Mouse (Mus musculus): ENCODE measurements around the gene Thap3. TPM values are rescaled to one million over a fixed set of nuclear protein-coding genes. Genes with fewer than 3 reads are reported as not detected.
A peak's percentile ranks its signal among the peaks of the same experiment; 100 is the strongest.

Thap3 gene
- total RNA-seq, 2 experiments from 2014 or later: 34.1 to 34.4 TPM

- DNase-seq: peak; percentile 78
Measured at GRCm38 (mm10) chr4:152009076-152010051, 20.6 kb upstream of the Thap3 start.

- DNase-seq: peak; percentile 94
Measured at GRCm38 (mm10) chr4:152008622-152009075, 19.9 kb upstream of the Thap3 start, which contains the start of gene Klhl21. Klhl21 (plus strand) TSS chr4:152008803.

GRCm38 (mm10) chr4:152008148-152008500 lies 19.3 kb upstream of the Thap3 start:
- no peak for DNase-seq

- DNase-seq: no peak
Measured at GRCm38 (mm10) chr4:152007481-152008147, 18.8 kb upstream of the Thap3 start.

- DNase-seq: no peak
Measured at GRCm38 (mm10) chr4:152006812-152007211, 18.0 kb upstream of the Thap3 start.

DNA sequence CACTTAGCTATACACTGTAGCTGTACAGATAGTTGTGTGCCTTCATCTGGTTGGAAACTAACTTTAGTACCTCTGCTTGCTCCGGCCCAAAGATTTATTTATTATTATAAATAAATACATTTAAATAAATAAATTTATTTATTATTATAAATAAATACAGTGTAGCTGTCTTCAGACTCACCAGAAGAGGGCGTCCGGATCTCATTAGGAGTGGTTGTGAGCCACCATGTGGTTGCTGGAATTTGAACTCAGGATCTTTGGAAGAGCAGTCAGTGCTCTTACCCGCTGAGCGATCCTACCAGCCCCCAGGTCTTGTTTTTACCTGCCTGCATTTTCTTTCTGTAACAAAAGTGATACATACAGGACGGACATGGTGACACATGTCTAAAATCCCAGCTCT lies 17.3 kb upstream of the Thap3 start:
- no peak for DNase-seq

DNA sequence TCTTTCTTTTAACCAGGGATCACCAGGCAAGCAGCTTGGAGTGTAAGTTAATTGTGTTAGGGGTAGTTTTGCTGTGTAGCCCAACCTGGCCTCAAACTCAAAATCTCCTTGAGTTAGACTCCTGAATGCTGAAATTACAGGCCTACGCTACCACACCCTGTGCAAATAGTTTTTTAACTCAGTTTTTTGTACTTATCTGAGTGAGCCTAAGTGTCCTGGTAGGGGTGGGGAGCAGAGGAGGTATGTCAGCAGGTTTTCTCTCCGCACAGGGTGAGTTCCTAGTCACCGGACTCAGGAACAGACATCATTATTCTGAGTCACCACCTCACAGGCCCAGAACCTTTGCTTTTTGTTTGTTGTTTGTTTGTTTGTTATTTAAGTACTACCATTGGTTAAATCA lies 13.3 kb upstream of the Thap3 start:
- DNase-seq: no peak

- no peak for DNase-seq
Measured at GRCm38 (mm10) chr4:152001335-152001734, 12.5 kb upstream of the Thap3 start.

GRCm38 (mm10) chr4:152000906-152001305 lies 12.1 kb upstream of the Thap3 start:
- no peak for DNase-seq

DNA sequence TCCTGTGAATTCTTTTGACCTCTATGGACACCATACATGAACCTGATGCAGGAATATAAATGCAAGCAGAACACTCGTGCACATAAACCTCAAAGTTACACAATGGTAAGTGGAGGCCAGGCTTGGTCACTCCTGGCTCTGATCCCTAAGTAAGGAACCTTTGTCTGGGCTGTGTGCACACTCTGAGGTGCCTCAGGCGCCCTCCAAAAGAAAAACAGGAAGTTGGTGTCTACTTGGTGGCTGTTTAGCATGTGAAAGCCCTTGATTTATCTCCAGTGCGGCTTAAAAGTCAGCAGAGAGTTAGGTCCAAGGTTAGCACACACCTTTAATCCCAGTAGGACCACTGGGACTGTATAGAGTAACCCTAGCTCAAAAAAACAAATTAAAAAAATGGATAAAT lies 10.7 kb upstream of the Thap3 start:
- DNase-seq: no peak

DNA sequence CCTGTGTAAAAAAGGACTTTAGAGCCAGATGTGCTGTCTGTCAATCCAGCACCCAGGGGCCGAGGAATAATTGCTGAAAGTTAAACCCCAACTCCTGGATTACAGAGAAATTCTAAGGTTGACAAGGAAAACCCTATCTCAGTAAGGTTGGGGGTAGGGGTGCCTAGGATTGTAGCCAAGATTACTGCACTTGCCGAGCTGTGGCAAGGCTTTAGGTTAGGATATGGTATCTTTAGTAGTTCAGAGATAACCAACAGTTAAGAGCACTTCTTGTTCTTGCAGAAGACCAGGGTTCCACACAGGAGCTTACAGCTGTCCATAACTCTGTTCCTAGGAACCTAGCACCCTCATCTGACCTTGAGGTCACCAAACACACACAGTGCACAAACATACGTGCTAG lies 8.9 kb upstream of the Thap3 start:
- DNase-seq: no peak

- DNase-seq: no peak
Measured at GRCm38 (mm10) chr4:151996951-151997222, 8.1 kb upstream of the Thap3 start.

- DNase-seq: peak; percentile 98
Measured at GRCm38 (mm10) chr4:151996173-151996950, 7.6 kb upstream of the Thap3 start, which contains the start of gene Phf13. Phf13 (minus strand) TSS chr4:151996258.

DNA sequence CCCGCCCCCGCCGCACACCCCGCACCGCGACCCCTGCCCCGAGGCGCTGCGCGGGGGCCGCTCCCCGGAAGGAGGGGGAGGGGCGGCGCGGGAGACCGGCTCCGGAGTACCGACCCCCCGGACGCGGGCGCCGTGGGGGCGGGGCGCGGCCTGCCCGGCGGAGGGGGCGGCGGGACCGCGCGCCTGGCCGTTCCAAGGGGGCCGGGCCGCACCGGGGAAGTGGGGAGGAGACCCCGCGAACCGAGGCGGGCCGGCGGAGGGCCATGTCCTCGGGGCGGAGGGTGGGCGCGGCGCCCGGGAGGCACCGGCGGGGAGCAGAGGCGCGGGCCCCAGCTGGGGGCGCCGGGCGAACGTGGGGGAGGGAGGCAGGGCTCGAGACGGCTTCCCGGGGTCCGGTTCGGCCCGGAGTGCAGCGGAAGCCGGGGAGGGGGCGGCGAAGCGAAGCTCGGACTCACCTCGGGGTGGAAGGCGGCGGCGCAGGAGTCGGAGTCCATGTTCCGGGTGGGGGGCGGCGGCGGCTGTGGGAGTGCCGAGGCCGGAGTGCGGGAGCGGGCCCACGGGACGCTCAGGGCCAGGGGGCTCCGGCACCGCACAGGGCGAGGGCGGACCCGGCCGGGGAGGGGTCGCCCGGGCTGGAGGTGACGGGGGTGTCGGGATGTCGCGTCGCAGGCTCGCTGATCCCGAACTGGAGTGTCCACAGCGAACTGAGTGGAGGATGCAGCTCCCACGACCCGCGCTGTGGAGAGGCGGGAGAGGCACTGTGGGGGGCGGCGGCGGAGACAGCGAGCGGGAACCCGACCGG lies 6.8 kb upstream of the Thap3 start:
- peak; percentile 59 for DNase-seq

- DNase-seq: peak; percentile 59
Measured at GRCm38 (mm10) chr4:151994228-151995171, 5.7 kb upstream of the Thap3 start.

DNA sequence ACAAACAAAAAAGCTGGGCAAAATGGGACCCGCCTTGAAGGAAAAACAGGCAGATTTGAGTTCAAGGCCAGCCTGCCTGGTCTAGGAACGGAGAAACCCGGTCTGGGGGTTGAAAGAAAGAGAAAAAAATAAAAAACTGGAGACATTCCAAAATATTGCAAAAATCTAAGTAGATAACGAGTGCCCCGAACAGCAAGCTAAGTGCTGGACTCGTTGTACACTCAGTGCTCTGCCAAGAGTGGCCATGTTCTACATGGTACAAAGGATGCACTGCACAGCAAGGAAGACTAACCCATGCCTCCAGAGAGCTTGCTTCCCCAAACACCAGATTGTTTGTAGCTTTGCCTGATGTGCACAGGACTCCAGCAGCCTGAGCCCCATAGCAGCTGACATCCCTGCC lies 4.2 kb upstream of the Thap3 start:
- DNase-seq: no peak

- DNase-seq: no peak
Measured at GRCm38 (mm10) chr4:151992091-151992490, 3.3 kb upstream of the Thap3 start.

DNA sequence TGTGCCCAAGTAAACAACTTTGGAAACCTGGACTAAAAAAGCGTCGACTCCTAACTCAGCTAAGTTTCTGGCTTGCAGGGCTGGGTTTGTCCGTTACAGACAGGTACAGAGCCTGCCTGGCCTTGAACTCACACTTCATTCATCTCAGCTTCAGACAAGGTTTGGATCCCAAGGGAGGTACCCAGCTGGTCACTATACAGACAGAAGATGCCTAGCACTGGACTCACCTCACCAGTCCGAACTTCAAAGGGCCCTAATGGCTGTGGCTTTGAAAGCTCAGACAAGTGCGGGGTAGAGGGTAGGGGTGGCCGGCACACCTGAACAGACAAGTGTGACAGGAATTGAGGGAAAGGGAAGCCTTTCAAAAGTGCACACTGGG lies 302 bp upstream of the Thap3 start:
- DNase-seq: no peak

- no peak for DNase-seq
Measured at GRCm38 (mm10) chr4:151988014-151988341, 819 bp downstream of the Thap3 start.

DNA sequence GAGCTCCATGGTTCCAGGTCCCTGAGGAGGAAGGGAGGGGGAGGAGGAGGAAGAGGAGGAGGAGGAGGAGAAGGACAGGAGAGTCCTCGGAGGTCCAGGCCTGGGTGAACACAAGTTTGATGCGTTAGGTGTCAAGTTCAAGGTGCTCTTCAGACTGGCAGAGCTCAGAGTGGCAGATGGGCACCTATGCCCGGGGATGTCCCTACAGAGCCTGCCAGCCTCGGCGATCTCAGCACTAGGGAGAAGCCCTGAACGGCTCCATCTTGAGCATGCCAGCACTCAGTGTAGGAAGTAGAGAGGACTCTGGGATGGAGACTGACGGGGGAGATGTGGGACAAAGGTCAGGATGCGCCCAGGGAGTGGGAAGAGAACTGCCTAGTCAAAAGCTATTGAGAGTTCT lies 2.1 kb downstream of the Thap3 start:
- DNase-seq: no peak

DNA sequence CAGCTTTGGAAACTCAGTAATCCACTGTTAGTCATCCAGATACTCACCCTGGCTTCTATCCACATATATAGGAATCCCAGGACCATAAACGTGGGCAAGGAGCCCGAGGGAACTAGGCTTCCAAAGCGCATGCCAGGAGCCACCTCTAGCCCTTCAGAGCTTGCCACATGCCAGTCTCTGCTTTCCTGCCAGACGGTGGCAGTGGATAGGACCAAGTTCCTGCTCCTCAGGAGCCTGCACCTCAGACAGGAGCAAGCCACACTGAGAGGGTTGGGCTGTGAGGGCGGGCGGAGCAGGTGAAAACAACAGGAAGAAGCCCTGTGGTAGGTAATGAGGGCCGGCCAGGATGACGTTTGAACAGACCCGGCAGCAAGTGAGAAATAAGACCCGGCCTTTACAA lies 2.9 kb downstream of the Thap3 start:
- DNase-seq: no peak
